In genomic region chr16:90934193-90934686, GRCm38 (mm10) we compare ENCODE assay signal across 7 mouse cellular contexts. TPM values are rescaled to one million over a fixed set of nuclear protein-coding genes. Genes with fewer than 3 reads are reported as not detected.
DNase-seq lines count a peak whose midpoint lies in the region; ATAC-seq and TF ChIP-seq lines count a peak whose summit lies in the region.

No protein-coding gene starts in this region.

- H3K4me2 ChIP-seq in liver, postnatal 0 days (ENCODE audit: low read depth, low read length) = peak overlapping the region; percentile 96
- peak overlapping the region; percentile 63 for H3K4me2 ChIP-seq in neural tube, embryonic 13.5 days

- no peak for TF ChIP-seq EP300 in heart, adult 2 months (IDR thresholded peaks at IDR 0.05; ENCODE audit: insufficient read depth, low read depth, low read length)
- no peak for TF ChIP-seq EP300 in liver, postnatal 0 days (IDR thresholded peaks at IDR 0.05; ENCODE audit: low read depth)

- H3K4me3 ChIP-seq in E14TG2a.4 (replicated peaks; ENCODE audit: low read length) = peak overlapping the region; percentile 93
- H3K4me3 ChIP-seq in heart, adult 2 months = peak overlapping the region; percentile 90
- peak overlapping the region; percentile 84 for H3K4me3 ChIP-seq in liver, postnatal 0 days (ENCODE audit: low read depth, low read length)
- H3K4me3 ChIP-seq in neural tube, embryonic 13.5 days = peak overlapping the region; percentile 80

- peaks cover 35% of the 10 kb centered on the region for H3K36me3 ChIP-seq in E14TG2a.4 (ENCODE audit: insufficient read depth, low read length)
- no peaks in the 10 kb centered on the region for H3K36me3 ChIP-seq in heart, adult 2 months (ENCODE audit: control insufficient read depth, insufficient read depth, low read length)
- H3K36me3 ChIP-seq in liver, postnatal 0 days (replicated peaks; ENCODE audit: insufficient read depth, low read length) = peaks cover 20% of the 10 kb centered on the region
- H3K36me3 ChIP-seq in neural tube, embryonic 13.5 days = peaks cover 29% of the 10 kb centered on the region

- peak overlapping the region; percentile 92 for H3K27ac ChIP-seq in heart, adult 2 months
- peak overlapping the region; percentile 85 for H3K27ac ChIP-seq in liver, postnatal 0 days (ENCODE audit: low read depth)
- peak overlapping the region; percentile 85 for H3K27ac ChIP-seq in neural tube, embryonic 13.5 days (replicated peaks)

- TF ChIP-seq CTCF in E14TG2a.4 (conservative IDR thresholded peaks at IDR 0.05; ENCODE audit: low read length) = no peak
- no peak for TF ChIP-seq CTCF in heart, adult 2 months (IDR thresholded peaks at IDR 0.05)
- TF ChIP-seq CTCF in liver, postnatal 0 days (IDR thresholded peaks at IDR 0.05; ENCODE audit: low read depth) = peak; percentile 33; the same call in 1 of the 2 replicates

- H3K9ac ChIP-seq in heart, adult 2 months (ENCODE audit: low read depth, low read length) = peak overlapping the region; percentile 83
- H3K9ac ChIP-seq in liver, postnatal 0 days (replicated peaks) = peak overlapping the region; percentile 84
- H3K9ac ChIP-seq in neural tube, embryonic 13.5 days = peak overlapping the region; percentile 83

- no peaks in the 10 kb centered on the region for H3K9me3 ChIP-seq in E14TG2a.4 (ENCODE audit: low read length)
- H3K9me3 ChIP-seq in liver, postnatal 0 days (ENCODE audit: low read length) = no peaks in the 10 kb centered on the region
- H3K9me3 ChIP-seq in neural tube, embryonic 13.5 days = no peaks in the 10 kb centered on the region

- intact Hi-C loops in heart, adult 2 months (cut with DNase I) = loop anchor here (5.0 kb wide), 1 partner anchor 122 kb away; the partner anchor contains the start of gene Urb1

- TF ChIP-seq POLR2A in heart, adult 2 months (IDR thresholded peaks at IDR 0.05; ENCODE audit: insufficient read depth, low read depth, low read length) = peak; percentile 15; the same call in 1 of the 2 replicates

- H3K79me2 ChIP-seq in heart, adult 2 months (replicated peaks; ENCODE audit: control insufficient read depth, insufficient read depth, low read length) = no peaks in the 10 kb centered on the region

- peak; percentile 68 for ATAC-seq in liver, postnatal 0 days
- ATAC-seq in neural tube, embryonic 13.5 days (ENCODE audit: low read depth) = peak; percentile 74

- DNase-seq in Muller cell, postnatal 12 days (ENCODE audit: inconsistent ontology term) = peak; percentile 76
- DNase-seq in embryo, embryonic 11.5 days (ENCODE audit: low read depth, low spot score) = peak; percentile 30
- DNase-seq in heart, adult 2 months = no peak
- peak; percentile 56 to 60 for DNase-seq in kidney, adult 8-10 months
- DNase-seq in liver, postnatal 0 days = peak; percentile 71

- 1% methylated on average over 38 of the region's 38 CpGs for WGBS in heart, adult 2 months
- WGBS in liver, postnatal 0 days (ENCODE audit: insufficient replicate concordance) = under 1% methylated on average over 38 of the region's 38 CpGs
- under 1% methylated on average over 38 of the region's 38 CpGs for WGBS in neural tube, embryonic 13.5 days

- H3K4me1 ChIP-seq in E14TG2a.4 (replicated peaks; ENCODE audit: low read depth, low read length) = peaks cover 15% of the 10 kb centered on the region
- H3K4me1 ChIP-seq in heart, adult 2 months (ENCODE audit: control insufficient read depth, insufficient read depth, low read length) = no peaks in the 10 kb centered on the region
- peaks cover 3% of the 10 kb centered on the region; the same call in 1 of the 2 replicates for H3K4me1 ChIP-seq in liver, postnatal 0 days (ENCODE audit: insufficient read depth)
- H3K4me1 ChIP-seq in neural tube, embryonic 13.5 days (replicated peaks) = peaks cover 16% of the 10 kb centered on the region

- H3K27me3 ChIP-seq in E14TG2a.4 (ENCODE audit: insufficient read depth, low read length) = no peaks in the 10 kb centered on the region
- no peaks in the 10 kb centered on the region for H3K27me3 ChIP-seq in heart, adult 2 months (ENCODE audit: control insufficient read depth, insufficient read depth, low read length)
- no peaks in the 10 kb centered on the region for H3K27me3 ChIP-seq in liver, postnatal 0 days (ENCODE audit: insufficient read depth, low read length)
- H3K27me3 ChIP-seq in neural tube, embryonic 13.5 days = no peaks in the 10 kb centered on the region

RNA-seq across cellular contexts. Expression of gene Cfap298, which starts 0.7 kb away (rescaled TPM):
- 10 to 100 TPM; 24.2 to 27.5 TPM for total RNA-seq in heart, adult 2 months (2021)
- polyA plus RNA-seq in heart, adult 2 months (2012; rRNA removed) = 8.2 TPM in 2 replicates
- polyA plus RNA-seq in liver, postnatal 0 days (2015; fragmentation: Nextera tagmentation; extraction: Ambion mirVana) = 16.1 and 16.8 TPM in 2 replicates
- polyA plus RNA-seq in neural tube, embryonic 13.5 days (2015; fragmentation: Nextera tagmentation; extraction: Ambion mirVana) = 45.4 and 52.1 TPM in 2 replicates

Comparison
In these comparisons a context has a peak if more than half of its experiments do, and no peak if none do; other contexts are left out.
1. DNase-seq: peak in Muller cell, postnatal 12 days (single experiment), embryo, embryonic 11.5 days (single experiment), kidney, adult 8-10 months (2 of 2) and liver, postnatal 0 days (single experiment); none in heart, adult 2 months (0 of 2).
2. Peak in every context shown above with its lines, with median percentiles within 50 percentile points of each other: H3K4me3 ChIP-seq, H3K27ac ChIP-seq and H3K9ac ChIP-seq.